Mouse (Mus musculus) limb, embryonic 13.5 days (tissue): ENCODE results near the gene Olfr1371. TPM values are rescaled to one million over a fixed set of nuclear protein-coding genes. Genes with fewer than 3 reads are reported as not detected.

Source experiments
- ATAC-seq: fragments of 200-750 bp; cut with Nextera tagmentation; 2 replicates; pipeline ENCODE4 v1.8.0; 2017; ENCODE audit warnings: low read depth, moderate number of reproducible peaks, moderate TSS enrichment; ENCODE audit not compliant: low FRiP score
- H3K27ac ChIP-seq: fragments of 300-500 bp; sonication (generic); 2 replicates; pipeline ENCODE4 v1.5.1; 2015; ENCODE audit warnings: inconsistent platforms, mild to moderate bottlenecking, moderate library complexity
- H3K27me3 ChIP-seq: fragments of 300-500 bp; sonication (generic); 2 replicates; pipeline ENCODE4 v1.6.1; 2015; ENCODE audit warnings: mild to moderate bottlenecking, inconsistent platforms
- H3K36me3 ChIP-seq: fragments of 300-500 bp; sonication (generic); 2 replicates; pipeline ENCODE4 v1.6.1; 2015; ENCODE audit warnings: inconsistent platforms, mild to moderate bottlenecking, moderate library complexity
- H3K4me1 ChIP-seq: fragments of 300-500 bp; sonication (generic); 2 replicates; pipeline ENCODE4 v1.6.1; 2015; ENCODE audit warnings: inconsistent platforms
- H3K4me2 ChIP-seq: fragments of 300-500 bp; sonication (generic); replicated peaks from 2 replicates; pipeline ENCODE4 v1.6.1; 2015; ENCODE audit warnings: inconsistent platforms, mild to moderate bottlenecking, moderate library complexity
- H3K4me3 ChIP-seq: fragments of 300-500 bp; sonication (generic); 2 replicates; pipeline ENCODE4 v1.5.1; 2015; ENCODE audit warnings: moderate library complexity, mild to moderate bottlenecking, inconsistent platforms
- H3K9ac ChIP-seq: fragments of 300-500 bp; sonication (generic); 2 replicates; pipeline ENCODE4 v1.6.1; 2015; ENCODE audit warnings: mild to moderate bottlenecking, inconsistent platforms
- H3K9me3 ChIP-seq: fragments of 300-500 bp; sonication (generic); 2 replicates; pipeline ENCODE4 v1.6.1; 2016; ENCODE audit warnings: inconsistent platforms
- WGBS: fragments of 180-500 bp; shearing (Covaris S2); methylation state at CpG from one replicate; pipeline ENCODE4 v1.1.7; 2015; 5-methylcytosine and 5-hydroxymethylcytosine counted together
- polyA plus RNA-seq: library from polyadenylated mRNA; unstranded; fragments of >200 nt; fragmentation: Nextera tagmentation; extraction: Ambion mirVana; gene quantifications from 2 replicates; pipeline ENCODE4 v1.2.1, GENCODE M21; 2015

Olfr1371 gene
- polyA plus RNA-seq, 1 experiment from 2014 or later: not detected

DNA sequence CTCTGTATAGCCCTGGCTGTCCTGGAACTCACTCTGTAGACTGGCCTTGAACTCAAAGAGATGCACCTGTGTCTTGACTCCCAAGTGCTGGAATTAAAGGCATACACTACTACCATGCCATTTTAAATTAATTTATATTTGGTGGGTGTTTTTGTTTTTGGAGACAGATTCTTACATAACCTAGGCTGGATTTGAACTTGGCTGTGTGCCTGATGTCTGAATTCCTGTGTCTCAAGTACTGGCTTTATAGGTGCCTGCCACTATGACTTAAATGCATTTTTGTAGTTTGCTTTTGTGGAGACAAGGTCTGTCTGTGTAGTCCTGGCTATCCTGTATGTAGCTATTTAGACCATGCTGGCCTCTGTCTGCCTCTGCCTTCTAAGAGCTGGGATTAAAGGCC, 20.7 kb upstream of the Olfr1371 start:
- no peak overlapping the region for H3K4me3 ChIP-seq
- peak overlapping the region; percentile 30 for H3K4me2 ChIP-seq
- H3K36me3 ChIP-seq: peaks cover 31% of the 10 kb centered on the region
- no peak for ATAC-seq
- H3K4me1 ChIP-seq: peaks cover 23% of the 10 kb centered on the region
- H3K9ac ChIP-seq: no peak overlapping the region
- no peak overlapping the region for H3K27ac ChIP-seq
- no peaks in the 10 kb centered on the region for H3K27me3 ChIP-seq
- no peaks in the 10 kb centered on the region for H3K9me3 ChIP-seq

DNA sequence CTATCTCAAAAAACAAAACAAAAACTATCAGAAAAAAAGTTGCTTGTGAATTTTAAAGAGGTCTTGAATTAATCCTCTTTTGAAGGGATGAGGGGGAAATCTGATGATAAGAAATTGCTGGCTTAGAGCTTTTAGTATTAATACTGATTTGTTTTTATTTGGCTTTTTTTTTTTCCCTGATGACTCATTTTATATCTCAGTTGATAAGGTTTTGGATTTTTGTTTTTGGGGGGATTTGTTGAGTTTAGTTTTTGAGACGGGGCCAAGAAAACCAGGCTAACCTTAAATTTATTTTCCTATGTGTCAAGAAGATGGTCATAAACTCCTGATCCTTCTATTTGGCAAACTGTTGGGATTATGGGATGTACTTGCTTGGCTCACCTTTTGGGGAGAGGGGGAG, 20.1 kb upstream of the Olfr1371 start:
- no peak for ATAC-seq
- Histone ChIP-seq H3K4me1 (peaks cover 23% of the 10 kb centered on the region), H3K27me3 (no peaks in the 10 kb centered on the region), H3K4me2 (peak overlapping the region; percentile 82), H3K36me3 (peaks cover 28% of the 10 kb centered on the region), H3K9ac (no peak overlapping the region; the same call in 1 of the 2 replicates), H3K27ac (no peak overlapping the region), H3K4me3 (peak overlapping the region; percentile 99), H3K9me3 (no peaks in the 10 kb centered on the region)
- WGBS: 90% methylated on average over 1 of the region's 1 CpGs

DNA sequence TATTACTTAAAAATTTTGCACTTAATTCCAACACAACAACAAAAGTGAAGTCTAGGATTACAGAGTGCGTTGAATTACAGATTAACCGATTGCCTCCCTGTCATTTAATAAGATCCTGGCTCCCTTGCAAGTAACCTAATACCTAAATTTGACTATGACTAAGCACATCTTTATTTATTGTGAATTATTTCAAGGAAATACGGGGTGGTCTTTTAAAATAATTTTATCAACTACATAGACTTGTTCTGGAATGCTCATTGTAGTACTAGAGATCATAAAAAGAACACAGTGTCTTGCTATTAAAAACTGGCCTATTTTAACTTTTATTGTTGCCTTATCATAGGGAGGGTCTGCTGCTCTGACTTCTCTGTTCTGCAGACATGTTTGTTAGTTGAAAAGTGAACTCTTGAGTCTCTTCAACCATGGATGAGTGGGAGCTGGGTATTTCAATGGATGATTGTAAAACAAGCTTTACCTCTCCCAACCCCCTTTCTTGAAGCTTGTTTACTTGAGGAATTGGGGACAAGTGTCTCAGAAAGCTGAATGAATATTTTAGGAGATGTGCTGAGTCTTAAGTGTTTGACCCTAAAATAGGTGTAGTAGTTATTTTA, 19.4 kb upstream of the Olfr1371 start:
- no peak for ATAC-seq
- H3K9ac ChIP-seq: peak overlapping the region; percentile 99
- WGBS: 23% methylated on average over 3 of the region's 3 CpGs

GRCm38 (mm10) chr11:52231606-52232541, 18.1 kb upstream of the Olfr1371 start, which contains the start of gene Skp1a:
Skp1a (plus strand) TSS chr11:52231995.
- H3K4me2 ChIP-seq: peak within 1 kb of the TSS; percentile 82
- peak within 1 kb of the TSS; percentile 99 for H3K9ac ChIP-seq
- no peaks in the 10 kb centered on the region for H3K27me3 ChIP-seq
- H3K9me3 ChIP-seq: no peaks in the 10 kb centered on the region
- ATAC-seq: peak; percentile 88
- H3K4me1 ChIP-seq: peaks cover 23% of the 10 kb centered on the region
- H3K36me3 ChIP-seq: peaks cover 10% of the 10 kb centered on the region
- under 1% methylated on average over 87 of the region's 87 CpGs for WGBS
- peak within 1 kb of the TSS; percentile 98 for H3K27ac ChIP-seq
- H3K4me3 ChIP-seq: peak within 1 kb of the TSS; percentile 99

More for the DNA sequence above, 19.4 kb upstream of the Olfr1371 start:
- Histone ChIP-seq H3K9me3 (no peaks in the 10 kb centered on the region), H3K27me3 (no peaks in the 10 kb centered on the region), H3K4me2 (peak overlapping the region; percentile 82), H3K4me1 (peaks cover 23% of the 10 kb centered on the region), H3K36me3 (peaks cover 22% of the 10 kb centered on the region), H3K27ac (no peak overlapping the region), H3K4me3 (peak overlapping the region; percentile 99)

- Histone ChIP-seq H3K4me1 (peaks cover 23% of the 10 kb centered on the region), H3K27ac (no peak overlapping the region), H3K27me3 (no peaks in the 10 kb centered on the region), H3K9ac (peak overlapping the region; percentile 99; the same call in 1 of the 2 replicates), H3K4me2 (peak overlapping the region; percentile 64), H3K9me3 (no peaks in the 10 kb centered on the region), H3K4me3 (peak overlapping the region; percentile 99), H3K36me3 (peaks cover 2% of the 10 kb centered on the region)
- no peak for ATAC-seq
- 51% methylated on average over 5 of the region's 5 CpGs for WGBS
Observed at GRCm38 (mm10) chr11:52230694-52231093, 16.9 kb upstream of the Olfr1371 start.

- no peaks in the 10 kb centered on the region for H3K9me3 ChIP-seq
- no peak overlapping the region for H3K27ac ChIP-seq
- 74% methylated on average over 7 of the region's 7 CpGs for WGBS
- no peak overlapping the region for H3K9ac ChIP-seq
- peaks cover 23% of the 10 kb centered on the region for H3K4me1 ChIP-seq
- peaks cover 9% of the 10 kb centered on the region; the same call in 1 of the 2 replicates for H3K27me3 ChIP-seq
- no peaks in the 10 kb centered on the region for H3K36me3 ChIP-seq
- no peak overlapping the region for H3K4me3 ChIP-seq
- ATAC-seq: no peak
- H3K4me2 ChIP-seq: no peak overlapping the region
Observed at GRCm38 (mm10) chr11:52228722-52229448, 15.1 kb upstream of the Olfr1371 start.

DNA sequence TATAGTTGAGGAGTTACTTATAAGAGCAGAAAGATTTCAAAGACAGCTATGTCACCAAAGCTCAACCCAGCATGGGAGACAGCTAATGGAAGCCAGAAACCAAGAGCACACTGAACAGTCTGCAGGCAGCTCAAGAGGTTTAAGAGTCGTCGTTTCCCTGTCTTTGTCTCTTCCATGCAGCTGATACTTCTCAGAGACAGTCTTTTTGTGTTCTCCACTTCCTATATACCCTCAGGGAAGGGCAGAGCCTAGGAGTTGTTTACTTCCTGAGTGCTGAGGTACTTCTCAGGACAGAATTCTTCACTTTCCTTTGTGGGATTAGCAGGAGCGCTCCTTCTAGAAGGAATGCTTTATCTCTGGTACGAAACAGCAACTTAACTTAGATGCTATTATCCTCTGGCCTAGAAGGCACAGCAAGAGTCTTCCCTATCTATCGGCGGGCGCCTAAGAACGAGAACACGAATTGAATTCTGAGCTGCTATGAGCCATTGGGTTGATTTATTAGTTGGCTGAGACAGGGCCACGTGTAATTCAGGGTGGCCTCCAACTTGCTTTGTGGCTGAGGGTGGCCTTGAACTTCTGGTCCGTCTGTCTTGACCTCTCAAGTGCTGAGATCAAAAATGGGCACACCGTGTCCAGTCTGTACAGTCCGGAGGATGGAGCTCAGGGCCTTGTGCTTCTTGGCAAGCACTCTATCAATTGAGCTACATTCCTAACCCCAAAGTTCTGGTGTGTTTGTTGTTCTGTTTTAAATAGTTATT, 13.9 kb upstream of the Olfr1371 start:
- whole genome bisulfite sequencing: 77% methylated on average over 13 of the region's 13 CpGs
- no peak overlapping the region for H3K4me3 ChIP-seq
- H3K4me1 ChIP-seq: peaks cover 14% of the 10 kb centered on the region
- no peak overlapping the region for H3K9ac ChIP-seq
- no peaks in the 10 kb centered on the region for H3K9me3 ChIP-seq
- no peak for ATAC-seq
- no peak overlapping the region for H3K4me2 ChIP-seq
- peaks cover 12% of the 10 kb centered on the region; the same call in 1 of the 2 replicates for H3K27me3 ChIP-seq
- no peaks in the 10 kb centered on the region for H3K36me3 ChIP-seq
- no peak overlapping the region for H3K27ac ChIP-seq

GRCm38 (mm10) chr11:52227053-52227452, 13.3 kb upstream of the Olfr1371 start:
- H3K4me3 ChIP-seq: no peak overlapping the region
- peaks cover 14% of the 10 kb centered on the region for H3K4me1 ChIP-seq
- H3K27ac ChIP-seq: no peak overlapping the region
- no peak overlapping the region for H3K9ac ChIP-seq
- no peak for ATAC-seq
- no peaks in the 10 kb centered on the region for H3K9me3 ChIP-seq
- H3K27me3 ChIP-seq: peaks cover 12% of the 10 kb centered on the region; the same call in 1 of the 2 replicates
- no peaks in the 10 kb centered on the region for H3K36me3 ChIP-seq
- H3K4me2 ChIP-seq: no peak overlapping the region
- 63% methylated on average over 3 of the region's 3 CpGs for WGBS

DNA sequence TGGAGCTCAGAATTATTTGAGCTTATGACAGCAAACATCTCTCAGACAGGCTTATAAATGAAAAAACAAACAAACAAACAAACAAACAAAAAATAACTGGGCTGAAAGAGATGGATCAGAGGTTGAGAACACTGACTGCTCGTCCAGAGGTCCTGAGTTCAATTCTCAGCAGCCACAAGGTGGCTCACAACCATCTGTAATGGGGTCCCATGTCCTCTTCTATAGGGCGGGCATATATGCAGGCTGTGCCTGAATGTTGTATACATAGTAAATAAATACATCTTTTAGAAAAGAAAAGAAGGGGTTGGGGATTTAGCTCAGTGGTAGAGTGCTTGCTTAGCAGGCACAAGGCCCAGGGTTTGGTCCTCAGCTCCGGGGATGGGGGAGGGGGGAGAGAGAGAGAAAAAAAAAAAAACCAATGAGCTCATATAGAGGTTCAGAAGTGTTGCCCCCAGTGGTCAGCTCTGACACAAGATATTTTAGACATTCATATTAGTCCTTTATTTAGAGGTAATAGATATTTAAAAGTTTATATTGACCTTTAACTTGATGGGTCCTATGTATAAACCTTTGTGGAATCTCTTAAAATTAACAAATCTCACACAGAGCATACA, 12.3 kb upstream of the Olfr1371 start:
- H3K4me3 ChIP-seq: no peak overlapping the region
- H3K27me3 ChIP-seq: peaks cover 12% of the 10 kb centered on the region; the same call in 1 of the 2 replicates
- no peak overlapping the region for H3K27ac ChIP-seq
- H3K36me3 ChIP-seq: no peaks in the 10 kb centered on the region
- no peak for ATAC-seq
- H3K4me2 ChIP-seq: no peak overlapping the region
- 48% methylated on average over 3 of the region's 3 CpGs for whole genome bisulfite sequencing
- no peaks in the 10 kb centered on the region for H3K9me3 ChIP-seq
- H3K4me1 ChIP-seq: peaks cover 13% of the 10 kb centered on the region
- no peak overlapping the region for H3K9ac ChIP-seq

DNA sequence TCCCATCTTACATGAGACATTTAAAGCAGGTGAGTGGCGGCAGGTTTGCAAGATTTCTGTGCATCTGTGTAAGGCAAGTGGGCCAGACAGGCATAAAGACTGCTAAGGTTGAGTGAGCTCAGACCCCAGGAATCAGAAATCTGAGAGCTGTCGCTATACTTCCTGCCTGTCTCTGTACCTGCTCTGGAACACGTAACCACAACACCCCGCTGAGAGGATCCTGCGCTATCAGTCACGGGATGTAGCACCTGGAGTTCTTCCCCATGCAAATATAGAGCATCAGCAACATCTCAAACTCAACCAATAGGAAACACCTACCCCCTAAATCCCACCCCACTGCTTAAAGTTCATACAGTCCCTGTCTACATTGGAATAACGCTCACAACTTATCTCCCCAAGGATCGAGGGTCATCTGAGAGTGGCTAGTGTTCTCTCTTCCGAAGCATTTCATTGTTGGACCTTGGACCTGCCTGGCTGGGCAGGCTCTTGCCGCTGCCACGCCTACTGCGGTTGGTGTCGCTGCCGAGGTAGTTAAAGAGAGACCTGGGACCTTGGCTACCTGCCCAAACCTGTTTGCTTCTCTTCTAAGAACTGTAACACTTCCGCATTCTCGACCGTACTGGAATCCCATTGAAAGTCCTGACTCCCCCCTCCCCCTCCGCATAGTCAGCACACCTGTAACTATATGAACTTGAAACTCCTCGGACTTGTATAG, 10.3 kb upstream of the Olfr1371 start:
- no peaks in the 10 kb centered on the region for H3K36me3 ChIP-seq
- no peaks in the 10 kb centered on the region for H3K9me3 ChIP-seq
- 0 out of 2 replicates have a peak, but pooled peaks cover 6% of the 10 kb centered on the region for H3K4me1 ChIP-seq
- peaks cover 12% of the 10 kb centered on the region; the same call in 1 of the 2 replicates for H3K27me3 ChIP-seq
- H3K27ac ChIP-seq: no peak overlapping the region
- 10% methylated on average over 19 of the region's 19 CpGs for WGBS
- no peak for ATAC-seq
- peak overlapping the region; percentile 28 for H3K4me3 ChIP-seq
- peak overlapping the region; percentile 43; the same call in 1 of the 2 replicates for H3K9ac ChIP-seq
- H3K4me2 ChIP-seq: peak overlapping the region; percentile 56
